Mouse (Mus musculus): ENCODE results near the gene Hist1h3g. TPM values are rescaled to one million over a fixed set of nuclear protein-coding genes. Genes with fewer than 3 reads are reported as not detected.
A peak's percentile ranks its signal among the peaks of the same experiment; 100 is the strongest.

Gene Hist1h3g
- polyA plus RNA-seq, 1 experiment: 5.5 TPM

GRCm38 (mm10) chr13:23501511-23501910 is 33.7 kb upstream of the Hist1h3g start:
- Histone ChIP-seq H3K27me3 (ENCODE audit: control insufficient read depth, insufficient read depth, insufficient read length) (no peaks in the 10 kb centered on the region), H3K79me2 (ENCODE audit: control insufficient read depth, insufficient read depth) (no peaks in the 10 kb centered on the region), H3K4me3 (ENCODE audit: insufficient read depth, poor library complexity, severe bottlenecking) (no peak overlapping the region), H3K36me3 (ENCODE audit: control insufficient read depth, insufficient read depth) (no peaks in the 10 kb centered on the region), H3ac (ENCODE audit: control insufficient read depth, insufficient read length, low read depth) (no peak overlapping the region), H3K79me3 (ENCODE audit: low read depth) (no peaks in the 10 kb centered on the region)
- TF ChIP-seq CTCF (IDR thresholded peaks at IDR 0.05; ENCODE audit: control insufficient read depth, insufficient read depth, insufficient read length) (no peak), FOSL1 (IDR thresholded peaks at IDR 0.05; ENCODE audit: insufficient read depth, low read length, poor library complexity, severe bottlenecking) (no peak), MAX (IDR thresholded peaks at IDR 0.05) (no peak), MYOG (IDR thresholded peaks at IDR 0.05; ENCODE audit: control insufficient read depth, extremely low read depth, insufficient read length) (no peak), USF1 (IDR thresholded peaks at IDR 0.05; ENCODE audit: low read depth) (no peak), MYOD1 (IDR thresholded peaks at IDR 0.05; ENCODE audit: control insufficient read depth, insufficient read length, low read depth) (no peak), CEBPB (IDR thresholded peaks at IDR 0.05; ENCODE audit: low read depth) (no peak)

DNA sequence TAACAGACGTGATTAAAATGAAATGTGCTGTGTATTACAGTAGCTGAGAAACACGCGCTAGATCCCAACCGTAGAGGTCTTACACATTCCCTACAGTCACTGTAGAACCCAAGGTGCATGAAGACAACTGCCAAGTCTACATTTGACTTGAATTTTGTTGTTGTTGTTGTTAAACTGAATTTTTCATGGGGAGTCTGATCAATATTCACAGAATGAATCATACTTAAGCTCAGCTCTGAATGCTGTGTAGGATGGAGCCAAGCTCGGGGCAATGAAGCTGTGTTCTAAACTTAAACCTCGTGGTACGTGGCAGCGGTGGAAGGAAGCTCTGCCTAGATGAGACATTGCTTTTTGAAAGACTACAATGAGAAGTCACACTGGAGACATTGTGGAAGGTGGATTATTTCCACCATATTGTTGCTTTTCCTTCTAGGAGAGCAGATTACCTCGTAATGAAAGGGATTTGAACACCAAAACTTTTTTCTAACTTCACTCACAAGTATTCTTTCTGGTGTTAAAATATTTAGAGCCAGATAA is 33.1 kb upstream of the Hist1h3g start:
- no peaks in the 10 kb centered on the region for H3K27me3 ChIP-seq (ENCODE audit: control insufficient read depth, insufficient read depth, insufficient read length)
- H3K4me3 ChIP-seq (ENCODE audit: insufficient read depth, poor library complexity, severe bottlenecking): no peak overlapping the region
- H3K36me3 ChIP-seq (ENCODE audit: control insufficient read depth, insufficient read depth): no peaks in the 10 kb centered on the region
- no peaks in the 10 kb centered on the region for H3K79me3 ChIP-seq (ENCODE audit: low read depth)
- no peaks in the 10 kb centered on the region for H3K79me2 ChIP-seq (ENCODE audit: control insufficient read depth, insufficient read depth)
- TF ChIP-seq FOSL1 (IDR thresholded peaks at IDR 0.05; ENCODE audit: insufficient read depth, low read length, poor library complexity, severe bottlenecking) (no peak), CTCF (IDR thresholded peaks at IDR 0.05; ENCODE audit: control insufficient read depth, insufficient read depth, insufficient read length) (no peak), USF1 (IDR thresholded peaks at IDR 0.05; ENCODE audit: low read depth) (no peak), CEBPB (IDR thresholded peaks at IDR 0.05; ENCODE audit: low read depth) (no peak), MYOG (IDR thresholded peaks at IDR 0.05; ENCODE audit: control insufficient read depth, extremely low read depth, insufficient read length) (no peak), MAX (IDR thresholded peaks at IDR 0.05) (no peak), MYOD1 (IDR thresholded peaks at IDR 0.05; ENCODE audit: control insufficient read depth, insufficient read length, low read depth) (no peak)
- H3ac ChIP-seq (ENCODE audit: control insufficient read depth, insufficient read length, low read depth): no peak overlapping the region

DNA sequence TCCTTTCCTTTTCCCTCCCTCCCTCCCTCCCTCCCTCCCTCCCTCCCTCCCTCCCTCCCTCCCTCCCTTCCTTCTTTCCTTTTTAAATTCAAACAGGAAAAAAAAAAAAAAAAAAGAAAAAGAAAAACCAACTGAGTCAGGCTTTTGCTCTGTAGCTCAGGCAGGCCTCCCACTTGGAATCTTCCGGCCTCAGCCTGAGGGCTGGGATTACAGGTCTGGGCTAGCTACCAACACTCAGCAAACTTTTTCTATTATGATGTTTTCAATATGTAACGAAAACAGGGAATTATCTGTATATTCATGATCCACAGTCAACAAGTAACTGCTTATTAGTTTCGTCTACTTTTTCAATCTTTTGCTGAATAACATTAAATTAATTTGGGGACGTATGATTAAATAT is 32.3 kb upstream of the Hist1h3g start:
- Histone ChIP-seq H3K27me3 (ENCODE audit: control insufficient read depth, insufficient read depth, insufficient read length) (no peaks in the 10 kb centered on the region), H3K79me3 (ENCODE audit: low read depth) (no peaks in the 10 kb centered on the region), H3K79me2 (ENCODE audit: control insufficient read depth, insufficient read depth) (no peaks in the 10 kb centered on the region), H3K4me3 (ENCODE audit: insufficient read depth, poor library complexity, severe bottlenecking) (no peak overlapping the region), H3K36me3 (ENCODE audit: control insufficient read depth, insufficient read depth) (no peaks in the 10 kb centered on the region), H3ac (ENCODE audit: control insufficient read depth, insufficient read length, low read depth) (no peak overlapping the region)
- no peak for TF ChIP-seq FOSL1 (IDR thresholded peaks at IDR 0.05; ENCODE audit: insufficient read depth, low read length, poor library complexity, severe bottlenecking)
- no peak for TF ChIP-seq MYOG (IDR thresholded peaks at IDR 0.05; ENCODE audit: control insufficient read depth, extremely low read depth, insufficient read length)
- no peak for TF ChIP-seq MAX (IDR thresholded peaks at IDR 0.05)
- TF ChIP-seq USF1 (IDR thresholded peaks at IDR 0.05; ENCODE audit: low read depth): no peak
- TF ChIP-seq CEBPB (IDR thresholded peaks at IDR 0.05; ENCODE audit: low read depth): no peak
- no peak for TF ChIP-seq MYOD1 (IDR thresholded peaks at IDR 0.05; ENCODE audit: control insufficient read depth, insufficient read length, low read depth)

GRCm38 (mm10) chr13:23503797-23504196 is 31.4 kb upstream of the Hist1h3g start:
- H3ac ChIP-seq (ENCODE audit: control insufficient read depth, insufficient read length, low read depth): no peak overlapping the region
- H3K79me2 ChIP-seq (ENCODE audit: control insufficient read depth, insufficient read depth): no peaks in the 10 kb centered on the region
- H3K36me3 ChIP-seq (ENCODE audit: control insufficient read depth, insufficient read depth): no peaks in the 10 kb centered on the region
- TF ChIP-seq CTCF (IDR thresholded peaks at IDR 0.05; ENCODE audit: control insufficient read depth, insufficient read depth, insufficient read length) (no peak), FOSL1 (IDR thresholded peaks at IDR 0.05; ENCODE audit: insufficient read depth, low read length, poor library complexity, severe bottlenecking) (no peak), MYOD1 (IDR thresholded peaks at IDR 0.05; ENCODE audit: control insufficient read depth, insufficient read length, low read depth) (no peak), MYOG (IDR thresholded peaks at IDR 0.05; ENCODE audit: control insufficient read depth, extremely low read depth, insufficient read length) (no peak), MAX (IDR thresholded peaks at IDR 0.05) (peak; percentile 63), USF1 (IDR thresholded peaks at IDR 0.05; ENCODE audit: low read depth) (peak; percentile 87), CEBPB (IDR thresholded peaks at IDR 0.05; ENCODE audit: low read depth) (no peak)
- no peaks in the 10 kb centered on the region for H3K27me3 ChIP-seq (ENCODE audit: control insufficient read depth, insufficient read depth, insufficient read length)
- no peak overlapping the region for H3K4me3 ChIP-seq (ENCODE audit: insufficient read depth, poor library complexity, severe bottlenecking)
- H3K79me3 ChIP-seq (ENCODE audit: low read depth): no peaks in the 10 kb centered on the region

- Histone ChIP-seq H3K36me3 (ENCODE audit: control insufficient read depth, insufficient read depth) (no peaks in the 10 kb centered on the region), H3ac (ENCODE audit: control insufficient read depth, insufficient read length, low read depth) (peak overlapping the region; percentile 67), H3K27me3 (ENCODE audit: control insufficient read depth, insufficient read depth, insufficient read length) (no peaks in the 10 kb centered on the region), H3K79me3 (ENCODE audit: low read depth) (no peaks in the 10 kb centered on the region), H3K4me3 (ENCODE audit: insufficient read depth, poor library complexity, severe bottlenecking) (peak overlapping the region; percentile 7), H3K79me2 (ENCODE audit: control insufficient read depth, insufficient read depth) (no peaks in the 10 kb centered on the region)
- TF ChIP-seq FOSL1 (IDR thresholded peaks at IDR 0.05; ENCODE audit: insufficient read depth, low read length, poor library complexity, severe bottlenecking): no peak
- no peak for TF ChIP-seq CEBPB (IDR thresholded peaks at IDR 0.05; ENCODE audit: low read depth)
- TF ChIP-seq MYOD1 (IDR thresholded peaks at IDR 0.05; ENCODE audit: control insufficient read depth, insufficient read length, low read depth): no peak
- TF ChIP-seq CTCF (IDR thresholded peaks at IDR 0.05; ENCODE audit: control insufficient read depth, insufficient read depth, insufficient read length): no peak
- no peak for TF ChIP-seq MYOG (IDR thresholded peaks at IDR 0.05; ENCODE audit: control insufficient read depth, extremely low read depth, insufficient read length)
- no peak for TF ChIP-seq USF1 (IDR thresholded peaks at IDR 0.05; ENCODE audit: low read depth)
- no peak for TF ChIP-seq MAX (IDR thresholded peaks at IDR 0.05)
Observed at GRCm38 (mm10) chr13:23505662-23506345, 29.4 kb upstream of the Hist1h3g start.

Measured in C2C12 (cell line).